Mouse (Mus musculus): ENCODE measurements around the gene Pin4.
"Not testable (repeated sequence)": the region's sequence is repeated elsewhere in the genome, so short reads cannot be mapped to it uniquely, and the experiment has no call there.

GRCm38 (mm10) chrX:102109349-102109748, 9.9 kb upstream of the Pin4 start:
- TF ChIP-seq POLR2A, CTCF (IDR thresholded peaks at IDR 0.05; ENCODE audit: extremely low read depth, insufficient read depth, low read length): not testable (repeated sequence)
